Mouse (Mus musculus) neural tube, embryonic 15.5 days (tissue): ENCODE results near the gene Olfr577. TPM values are rescaled to one million over a fixed set of nuclear protein-coding genes. Genes with fewer than 3 reads are reported as not detected.

Source experiments
- polyA plus RNA-seq: library from polyadenylated mRNA; unstranded; fragments of >200 nt; fragmentation: Nextera tagmentation; extraction: Ambion mirVana; gene quantifications from 2 replicates; pipeline ENCODE4 v1.2.1, GENCODE M21; 2015

Gene Olfr577
- polyA plus RNA-seq, 1 experiment from 2014 or later, result not detected

Other genes with a start within 250 kb of the Olfr577 start
- not detected in 2 replicates for gene Olfr559, start 248.5 kb downstream of the Olfr577 start, polyA plus RNA-seq
- not detected in 2 replicates for gene Olfr560, start 216.6 kb downstream of the Olfr577 start, polyA plus RNA-seq
- gene Olfr78, start 216.5 kb downstream of the Olfr577 start, polyA plus RNA-seq, result 0.06 TPM in 1 of 2 replicates, not detected in the other
- gene Olfr561, start 204.7 kb downstream of the Olfr577 start, polyA plus RNA-seq, result not detected in 2 replicates
- not detected in 2 replicates for gene Olfr564, start 172.5 kb downstream of the Olfr577 start, polyA plus RNA-seq
- not detected in 2 replicates for gene Olfr566, start 117.2 kb downstream of the Olfr577 start, polyA plus RNA-seq
- not detected in 2 replicates for gene Olfr568, start 98.8 kb downstream of the Olfr577 start, polyA plus RNA-seq
- not detected in 2 replicates for gene Olfr569, start 85.1 kb downstream of the Olfr577 start, polyA plus RNA-seq
- not detected in 2 replicates for gene Olfr570, start 81.4 kb downstream of the Olfr577 start, polyA plus RNA-seq
- not detected in 2 replicates for gene Olfr571, start 58.4 kb downstream of the Olfr577 start, polyA plus RNA-seq
- not detected in 2 replicates for gene Olfr572, start 51.5 kb downstream of the Olfr577 start, polyA plus RNA-seq
- gene Olfr573-ps1, start 33.4 kb downstream of the Olfr577 start, polyA plus RNA-seq, result not detected in 2 replicates
- gene Olfr574, start 27.5 kb downstream of the Olfr577 start, polyA plus RNA-seq, result not detected in 2 replicates
- not detected in 2 replicates for gene Olfr575, start 17.2 kb downstream of the Olfr577 start, polyA plus RNA-seq
- not detected in 2 replicates for gene Olfr576, start 13.3 kb downstream of the Olfr577 start, polyA plus RNA-seq
- not detected in 2 replicates for gene Olfr578, start 13.4 kb upstream of the Olfr577 start, polyA plus RNA-seq
- gene Olfr582, start 62.1 kb upstream of the Olfr577 start, polyA plus RNA-seq, result not detected in 2 replicates
- gene Olfr583, start 75.4 kb upstream of the Olfr577 start, polyA plus RNA-seq, result not detected in 2 replicates
- gene Olfr584, start 105.9 kb upstream of the Olfr577 start, polyA plus RNA-seq, result not detected in 2 replicates
- gene Olfr585, start 121.8 kb upstream of the Olfr577 start, polyA plus RNA-seq, result not detected in 2 replicates
- not detected in 2 replicates for gene Olfr586, start 149.7 kb upstream of the Olfr577 start, polyA plus RNA-seq
- gene Olfr588-ps1, start 164.9 kb upstream of the Olfr577 start, polyA plus RNA-seq, result not detected in 2 replicates
- gene Olfr589, start 180.4 kb upstream of the Olfr577 start, polyA plus RNA-seq, result not detected in 2 replicates
- not detected in 2 replicates for gene Olfr591, start 202.4 kb upstream of the Olfr577 start, polyA plus RNA-seq
- gene Olfr592, start 208.9 kb upstream of the Olfr577 start, polyA plus RNA-seq, result not detected in 2 replicates
- gene Olfr593, start 235.9 kb upstream of the Olfr577 start, polyA plus RNA-seq, result not detected in 2 replicates
- not detected in 2 replicates for gene Olfr594, start 241.1 kb upstream of the Olfr577 start, polyA plus RNA-seq